Mouse (Mus musculus): ENCODE data around the gene Acss1.

Gene Acss1

DNA sequence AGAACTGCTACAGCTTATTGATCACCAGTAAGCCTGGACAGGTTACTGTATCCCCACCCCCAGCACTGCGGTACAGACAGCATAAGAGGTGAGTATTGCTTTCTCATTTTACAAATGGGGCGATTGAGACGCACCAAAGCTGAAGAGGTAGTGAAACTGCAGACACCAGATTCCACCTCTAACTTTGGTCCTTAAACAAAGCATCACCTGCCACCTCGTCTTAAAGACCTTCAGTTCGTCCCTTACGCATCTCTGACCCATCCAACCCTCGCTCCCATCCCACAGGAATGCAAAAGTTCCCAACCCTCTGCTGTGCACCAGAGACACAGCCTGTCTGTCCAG, 1.6 kb downstream of the Acss1 start:
- no peak for DNase-seq (ENCODE audit: low spot score in 2 of 2)

DNA sequence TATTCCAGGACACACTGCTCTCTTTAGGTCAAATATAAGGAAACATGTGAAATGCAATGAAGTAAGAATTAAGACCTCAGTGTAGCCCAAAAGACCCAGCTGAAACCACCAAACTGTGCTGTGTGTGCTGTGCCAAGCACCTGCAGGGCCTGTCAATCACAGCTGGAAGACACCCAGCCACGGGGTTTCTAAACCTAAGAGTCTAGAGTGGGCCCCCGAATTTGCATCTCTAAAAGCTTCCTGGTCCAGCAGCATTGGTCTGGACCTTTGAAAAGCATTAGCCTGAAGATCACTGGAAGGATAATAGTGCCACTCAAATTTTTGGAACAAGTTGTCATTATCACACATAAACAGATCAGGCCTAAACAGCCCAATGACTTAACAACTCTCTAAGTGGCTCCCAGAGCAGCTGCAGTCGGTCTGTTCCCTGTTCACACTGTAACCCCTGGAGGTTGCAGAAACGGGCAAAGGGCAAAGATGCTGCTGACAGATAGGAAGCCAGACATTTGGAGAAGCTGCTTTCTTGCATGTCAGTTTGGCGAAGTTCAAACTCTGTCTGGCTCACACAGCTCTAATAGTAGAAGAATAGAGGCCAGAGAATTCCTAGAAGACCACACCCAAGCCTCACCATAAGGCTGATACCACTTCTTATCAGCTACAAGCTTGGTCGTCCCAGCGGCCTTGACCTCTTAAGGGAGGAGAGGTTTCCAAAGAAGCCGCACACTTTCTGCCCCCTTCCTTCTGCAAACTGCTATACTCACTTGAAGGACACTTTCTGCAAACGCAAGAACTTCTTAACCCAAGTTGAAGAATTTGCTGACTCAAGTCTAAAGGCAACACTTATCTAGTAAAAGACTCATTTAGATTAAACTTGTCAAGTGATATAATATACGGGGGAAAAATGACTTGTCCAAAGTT, 2.5 kb downstream of the Acss1 start:
- DNase-seq (ENCODE audit: low spot score in 2 of 2), result no peak

DNA sequence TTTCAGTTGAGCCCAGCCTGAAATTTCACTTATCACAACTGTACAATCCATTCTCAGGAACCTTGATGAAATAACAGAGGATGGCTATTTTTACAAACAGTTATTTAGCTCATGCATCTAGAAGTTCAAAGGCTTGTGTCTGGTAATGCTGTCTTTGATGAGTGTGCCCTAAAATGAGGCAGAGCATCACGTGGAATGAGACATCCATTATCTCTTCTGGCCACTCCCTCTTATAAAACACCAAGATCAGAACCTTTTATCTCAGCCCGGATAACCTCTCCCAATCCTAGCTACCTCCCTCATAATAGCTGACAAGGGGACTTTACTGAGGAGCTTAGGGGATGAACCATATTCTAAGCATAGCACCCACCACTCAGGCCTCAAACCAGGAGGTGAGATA, 3.3 kb downstream of the Acss1 start:
- DNase-seq (ENCODE audit: low spot score in 2 of 2), result no peak

DNA sequence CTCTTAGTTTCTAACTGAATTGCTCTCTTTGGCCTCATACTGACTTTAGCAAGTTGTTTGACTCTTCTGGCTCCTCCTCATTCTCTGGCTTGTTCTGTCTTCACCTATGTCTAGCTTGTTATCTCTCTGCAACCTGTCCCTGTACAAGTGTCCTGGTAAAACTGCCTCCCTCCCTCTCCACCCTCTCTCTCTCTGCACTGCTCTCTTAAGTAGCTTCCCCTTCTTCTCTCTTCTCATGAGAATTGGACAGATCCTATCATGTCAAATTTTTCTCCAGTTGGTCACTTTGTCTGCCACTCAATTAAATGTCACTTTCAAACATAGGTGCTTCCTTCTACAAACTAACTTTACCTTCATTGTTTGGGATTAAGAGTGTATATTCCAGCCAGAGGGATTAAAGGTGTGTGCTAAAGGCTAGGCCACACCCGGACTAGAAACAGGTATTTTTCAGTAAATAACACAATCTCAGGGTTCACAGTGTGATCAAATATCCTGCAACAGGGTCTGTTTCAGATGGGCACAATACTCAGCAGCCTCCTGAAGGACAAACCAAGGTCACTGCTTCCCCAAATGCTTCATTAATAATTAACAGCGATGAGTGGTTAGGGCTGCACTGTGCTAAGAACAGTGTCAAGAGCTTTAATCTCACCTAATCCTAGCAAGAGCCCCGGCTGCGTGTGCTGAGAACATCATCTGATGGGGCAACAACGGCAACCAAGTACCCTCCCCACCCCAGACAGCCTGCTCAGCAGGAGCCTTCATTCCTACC, 4.0 kb downstream of the Acss1 start:
- no peak for DNase-seq (ENCODE audit: low spot score in 2 of 2)

DNA sequence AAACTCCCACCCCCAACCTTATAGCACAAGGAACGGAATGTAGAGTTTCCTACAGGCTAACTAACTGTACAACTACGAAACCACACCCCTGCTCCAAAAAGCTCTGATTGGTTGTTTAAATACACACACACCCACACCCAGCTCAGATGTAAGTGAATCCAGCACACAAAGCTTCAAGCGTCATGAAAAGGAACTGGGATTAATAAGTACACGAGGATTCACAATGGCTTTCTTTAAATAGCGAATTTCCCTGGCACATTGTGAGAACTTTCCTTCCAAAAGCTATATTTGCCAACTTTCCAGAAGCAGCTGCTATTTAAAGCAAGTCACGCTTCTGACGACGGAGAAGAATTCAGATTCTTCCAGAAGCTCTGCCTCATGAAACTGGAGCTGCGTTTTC, 5.0 kb downstream of the Acss1 start:
- DNase-seq (ENCODE audit: low spot score in 2 of 2), result no peak

DNA sequence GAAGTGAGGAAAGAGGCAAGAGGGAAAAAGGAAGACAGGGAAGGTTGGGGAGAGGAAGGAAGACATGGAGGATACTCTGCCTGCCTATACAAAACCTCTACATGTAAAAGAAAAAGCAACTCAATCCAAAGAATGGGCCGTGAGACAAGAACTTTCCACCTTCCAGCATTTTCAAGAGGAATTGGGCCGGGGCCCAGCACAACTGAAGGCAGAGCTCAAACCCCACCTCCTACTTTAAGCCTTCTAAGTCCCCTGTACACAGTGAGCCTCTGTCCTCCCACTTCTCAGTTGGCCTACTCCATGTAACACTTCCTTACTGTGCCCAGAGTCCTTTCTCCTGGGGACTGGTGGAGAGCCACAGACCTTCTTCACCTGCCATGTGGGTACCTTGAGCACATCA, 6.3 kb downstream of the Acss1 start:
- no peak for DNase-seq (ENCODE audit: low spot score in 2 of 2)

DNA sequence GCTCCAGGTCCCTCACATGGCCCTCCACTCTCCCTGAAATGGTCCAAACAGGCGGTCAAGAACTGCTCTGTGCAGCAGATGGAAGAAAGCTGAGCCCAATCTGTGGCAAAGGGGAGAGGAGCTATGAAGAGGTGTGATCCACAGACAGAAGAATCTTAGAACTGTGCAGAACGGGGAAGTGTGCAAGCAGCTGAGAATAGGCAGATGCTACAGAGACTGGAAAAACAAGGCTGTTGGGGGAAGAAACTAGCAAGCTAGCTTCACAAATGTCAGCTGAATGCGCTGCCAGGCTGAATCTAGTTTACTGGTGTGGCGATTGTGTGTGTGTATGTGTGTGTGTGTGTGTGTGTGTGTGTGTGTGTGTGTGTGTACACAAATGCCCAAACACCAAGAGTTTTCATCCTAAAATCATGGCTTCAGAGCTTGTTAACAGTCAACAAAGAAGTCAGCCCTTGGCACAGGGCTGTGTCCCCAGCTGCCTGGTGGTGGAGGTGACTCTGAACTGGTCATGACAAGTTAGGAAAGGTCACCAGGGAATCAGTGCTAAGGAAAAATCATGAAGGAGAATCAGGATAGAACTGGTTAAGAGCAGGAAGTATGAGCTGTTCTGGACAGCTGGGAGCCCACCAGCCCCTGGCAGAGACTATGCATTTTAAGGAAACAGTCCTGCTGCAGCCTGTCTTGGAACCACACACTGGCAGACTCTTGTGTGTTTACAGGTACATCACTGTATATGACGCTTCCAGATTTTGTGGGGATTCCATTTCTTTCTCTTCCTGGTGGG, 7.4 kb downstream of the Acss1 start:
- DNase-seq (ENCODE audit: low spot score in 2 of 2), result no peak

DNA sequence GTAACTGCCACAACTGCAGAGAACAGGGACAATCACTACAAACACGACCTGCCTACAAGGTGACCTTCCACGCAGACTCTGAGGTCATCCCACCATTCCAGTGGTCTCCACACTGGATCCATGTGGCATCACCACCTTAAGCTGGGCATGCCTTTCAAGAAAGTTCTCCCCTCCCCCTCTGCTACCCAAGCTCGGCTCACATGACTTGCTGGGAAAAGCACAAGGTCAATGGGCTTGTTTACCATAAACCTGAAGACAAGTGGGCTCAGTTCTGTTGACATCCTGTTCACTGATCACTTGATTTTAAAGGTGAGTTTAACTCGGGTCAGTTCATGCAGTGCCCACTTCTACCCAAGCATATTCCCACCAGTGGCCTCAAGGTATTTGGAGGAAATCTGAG, 8.3 kb downstream of the Acss1 start:
- DNase-seq (ENCODE audit: low spot score in 2 of 2), result no peak

DNA sequence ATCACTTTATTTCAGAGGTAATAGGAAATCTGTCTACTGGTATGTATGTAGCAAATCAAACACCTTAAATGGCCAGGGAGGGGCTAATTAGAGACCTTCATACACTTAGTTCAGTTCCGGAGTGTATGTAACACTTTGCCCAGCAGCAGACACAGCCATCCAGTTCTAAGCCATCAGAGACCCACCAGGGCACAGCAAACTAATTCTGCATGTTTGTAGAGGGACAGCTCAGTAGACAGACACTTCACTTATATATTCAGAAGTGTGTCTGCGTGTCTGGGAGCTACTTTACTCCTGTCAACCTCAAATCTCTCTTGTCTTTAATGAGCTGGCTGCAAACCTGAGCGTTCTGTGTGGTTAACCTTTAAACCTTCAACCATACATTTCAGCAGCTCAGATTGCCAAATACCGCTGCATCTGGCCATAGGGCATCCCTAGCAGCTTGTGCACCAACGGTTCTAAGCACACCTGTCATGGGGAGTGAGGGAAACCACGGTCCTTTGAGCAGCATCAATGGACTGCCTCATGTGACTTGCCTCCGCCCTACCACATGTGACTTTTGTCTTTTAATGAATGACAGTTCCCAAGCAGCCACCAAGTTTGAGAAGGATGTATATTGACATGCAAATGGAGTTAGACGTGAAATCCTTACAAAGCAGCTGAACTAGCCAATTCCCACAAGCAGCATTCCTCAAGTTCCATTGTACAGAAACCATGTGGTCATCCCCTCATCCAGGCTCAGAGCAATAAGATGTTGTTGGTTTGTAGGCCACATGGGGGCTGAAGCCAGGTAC, 11.1 kb downstream of the Acss1 start:
- no peak for DNase-seq (ENCODE audit: low spot score in 2 of 2)

DNA sequence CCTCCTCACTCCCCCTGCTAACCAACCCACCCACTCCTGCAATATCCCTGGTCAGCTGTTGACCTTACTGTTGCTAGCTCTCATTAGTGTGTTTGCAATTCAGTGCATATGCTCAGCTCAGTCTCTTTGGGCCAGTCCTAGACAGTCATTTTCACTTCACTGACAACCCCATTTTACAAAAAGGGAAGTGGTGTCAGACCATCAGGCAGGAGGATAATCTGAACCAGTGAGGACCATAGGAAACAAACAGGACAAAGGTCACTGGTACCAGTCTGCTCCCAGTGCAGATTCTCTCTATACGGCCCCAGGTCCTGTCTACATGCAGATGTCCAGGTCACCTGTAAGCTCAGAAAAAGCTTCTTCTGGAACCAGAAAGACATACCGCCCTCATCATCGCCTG, 12.2 kb downstream of the Acss1 start:
- no peak for DNase-seq (ENCODE audit: low spot score in 2 of 2)

DNA sequence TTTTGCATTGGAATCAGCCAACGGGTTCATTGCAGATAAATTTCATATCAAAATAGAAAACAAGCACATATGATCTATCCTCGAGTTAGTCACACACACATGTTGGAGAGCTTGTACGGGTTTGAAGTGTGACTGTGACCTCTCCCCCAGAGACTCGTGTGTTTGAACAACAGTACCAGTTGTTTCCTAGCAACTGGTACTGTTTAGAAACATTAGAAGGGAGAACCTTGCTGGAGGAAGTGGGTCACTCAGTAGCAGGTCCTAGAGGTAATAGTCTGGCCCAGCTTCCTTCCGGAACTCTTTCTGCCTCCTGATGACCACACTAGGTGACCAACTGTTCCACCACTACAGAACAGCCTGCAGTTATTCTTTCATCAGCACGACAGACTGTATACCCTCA, 13.0 kb downstream of the Acss1 start:
- DNase-seq (ENCODE audit: low spot score in 2 of 2), result no peak

DNA sequence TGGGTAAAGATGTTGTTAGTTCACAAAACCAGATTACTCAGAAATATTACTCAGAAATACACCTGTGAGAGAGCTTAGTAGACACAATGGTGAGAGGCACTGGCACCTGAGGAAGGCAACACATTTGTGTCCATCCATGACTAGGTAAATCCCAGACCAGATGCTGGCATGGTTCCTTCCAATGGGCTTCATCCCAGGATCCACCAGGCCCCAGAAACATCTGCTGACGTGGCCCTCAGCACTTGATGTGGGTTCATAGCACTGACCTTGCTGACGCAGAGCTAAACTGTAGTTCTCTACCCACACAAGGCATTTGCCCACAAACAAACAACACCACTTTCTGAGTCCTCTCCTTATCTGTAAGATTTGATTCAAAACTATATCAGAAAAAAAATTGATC, 13.5 kb downstream of the Acss1 start:
- DNase-seq (ENCODE audit: low spot score in 2 of 2), result no peak

DNA sequence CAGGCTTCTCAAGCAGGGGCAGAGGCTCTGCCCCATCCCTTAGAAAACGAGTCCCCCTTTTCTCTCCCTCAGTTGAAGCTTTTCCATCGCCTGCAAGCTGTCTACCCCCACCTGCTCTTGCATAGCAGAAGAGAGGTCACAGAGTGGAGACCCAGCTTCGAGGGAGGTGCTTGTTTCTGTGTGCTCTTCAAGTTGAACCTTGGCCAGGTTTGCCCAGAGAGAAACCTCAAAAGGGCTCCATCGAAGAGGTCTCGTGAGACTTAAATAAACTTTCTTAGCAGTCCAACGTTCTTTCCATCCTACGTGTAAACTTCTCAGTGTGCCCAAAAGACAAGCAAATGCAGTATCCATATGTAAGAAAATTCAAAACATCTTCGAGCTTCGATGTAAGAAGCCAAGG, 16.9 kb downstream of the Acss1 start:
- DNase-seq (ENCODE audit: low spot score in 2 of 2), result no peak

DNA sequence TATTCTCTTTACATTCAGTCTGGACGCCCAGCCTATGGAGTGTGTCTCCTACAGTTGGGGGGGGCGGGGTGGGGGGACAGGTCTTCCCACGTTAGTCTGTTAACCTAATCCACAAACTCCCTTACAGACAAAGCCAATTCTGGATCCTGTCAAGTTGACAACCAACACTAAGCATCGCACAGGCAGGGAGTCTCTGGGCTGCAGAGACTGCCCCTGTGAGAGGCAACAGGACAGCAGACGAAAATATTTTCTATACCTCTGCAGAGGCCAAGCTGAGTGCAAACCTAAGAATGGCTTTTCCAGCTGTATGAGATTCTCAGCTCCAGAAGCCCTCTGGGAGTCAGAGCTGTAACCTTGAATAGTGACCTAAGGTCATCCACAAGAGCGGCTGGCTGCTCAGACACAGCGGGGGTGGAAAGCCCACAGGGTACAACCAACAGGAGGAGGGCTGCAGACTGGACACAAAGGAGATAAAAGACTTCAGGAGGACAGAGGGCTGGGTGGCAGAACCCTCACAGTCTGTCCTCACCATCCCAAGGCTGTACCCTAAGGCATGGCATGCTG, 17.7 kb downstream of the Acss1 start:
- DNase-seq (ENCODE audit: low spot score in 2 of 2), result no peak

DNA sequence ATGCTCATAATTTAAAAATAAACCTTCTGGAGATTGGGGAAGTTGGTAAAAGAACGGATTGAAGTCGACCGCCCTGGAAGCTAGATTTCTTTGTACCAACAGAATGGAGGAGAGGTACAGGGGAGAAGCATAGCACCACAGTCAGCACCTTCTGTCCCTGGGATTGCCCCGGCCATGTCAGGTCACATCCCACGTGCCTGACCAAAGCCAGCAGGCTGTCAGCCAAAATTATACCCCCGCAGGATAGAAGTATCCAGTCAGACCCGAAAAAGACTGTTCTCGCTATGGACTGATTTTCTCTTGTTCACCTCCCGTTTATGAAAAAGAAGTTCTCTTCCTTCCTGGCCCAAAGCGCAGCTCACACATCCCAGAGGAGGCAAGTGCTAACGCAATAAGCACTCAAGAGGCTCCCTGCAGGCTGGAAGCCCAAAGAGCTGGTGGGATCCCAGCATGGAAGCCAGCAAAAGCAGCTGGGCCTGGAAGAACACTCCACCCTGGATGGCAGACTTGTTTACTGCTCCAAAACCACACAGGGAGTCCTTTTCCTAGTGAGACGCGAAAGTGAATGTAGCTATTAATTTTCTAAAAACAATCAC, 19.9 kb downstream of the Acss1 start:
- DNase-seq (ENCODE audit: low spot score in 2 of 2), result no peak

DNA sequence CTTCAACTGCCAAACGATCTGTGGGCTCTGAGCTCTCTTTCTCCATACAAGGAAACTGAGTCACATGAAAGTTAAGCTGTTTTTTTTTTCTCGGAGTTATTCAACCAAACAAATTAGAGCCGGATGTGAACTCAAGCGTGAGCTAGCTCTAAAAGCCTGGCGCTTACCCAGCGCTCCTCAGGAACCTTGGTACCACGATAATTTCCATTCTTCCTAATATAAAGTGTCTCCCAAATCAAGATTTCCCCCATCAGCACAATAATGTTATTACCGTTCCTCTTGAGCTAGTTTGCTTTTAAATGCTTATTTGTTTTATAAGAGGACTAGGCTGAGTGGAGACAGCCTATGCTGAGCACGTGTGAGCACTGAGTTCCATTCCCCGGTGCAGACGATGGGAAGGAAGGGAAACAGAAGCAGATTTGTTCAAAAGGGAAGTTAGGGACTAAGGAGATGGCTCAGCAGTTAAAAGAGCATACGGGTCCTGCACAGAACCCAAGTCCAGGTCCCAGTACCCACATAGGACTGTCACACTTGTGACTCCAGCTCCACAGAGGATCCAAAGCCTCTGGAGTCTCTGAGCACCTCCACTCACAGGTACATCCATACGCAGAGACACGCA, 20.5 kb downstream of the Acss1 start:
- no peak for DNase-seq (ENCODE audit: low spot score in 2 of 2)

DNA sequence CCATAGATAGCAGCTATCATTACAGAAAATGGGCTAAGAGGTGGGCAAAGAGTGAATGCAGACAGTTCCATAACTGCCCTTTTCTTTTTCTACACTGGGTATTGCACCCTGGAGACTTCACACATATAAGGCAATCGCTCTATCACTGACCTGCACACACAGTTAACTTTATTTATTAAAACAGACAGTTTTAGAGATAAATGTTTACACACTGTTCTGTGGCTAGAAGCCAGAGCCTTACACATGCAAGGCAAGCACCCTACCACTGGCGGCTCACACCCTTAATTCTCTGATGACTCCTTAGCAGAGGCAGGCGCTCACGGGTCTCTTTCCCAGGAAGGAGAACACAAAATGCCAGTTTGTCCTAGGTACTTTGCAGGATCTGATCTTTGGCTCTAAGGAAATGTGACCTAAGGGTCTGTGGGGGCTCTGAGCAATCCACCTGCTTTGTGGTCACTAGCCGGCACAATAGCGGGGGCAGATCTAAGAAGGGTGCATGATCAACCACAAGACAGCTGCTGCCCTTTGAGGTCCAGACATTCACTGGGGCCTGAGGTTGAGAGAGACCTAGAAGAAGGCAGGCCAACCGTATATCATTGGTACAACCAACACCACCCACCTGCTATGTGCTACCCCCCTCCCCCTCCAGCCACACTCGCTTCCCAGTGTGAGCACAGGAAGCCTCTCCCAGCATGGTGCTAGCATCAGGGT, 21.7 kb downstream of the Acss1 start:
- DNase-seq (ENCODE audit: low spot score in 2 of 2), result no peak

DNA sequence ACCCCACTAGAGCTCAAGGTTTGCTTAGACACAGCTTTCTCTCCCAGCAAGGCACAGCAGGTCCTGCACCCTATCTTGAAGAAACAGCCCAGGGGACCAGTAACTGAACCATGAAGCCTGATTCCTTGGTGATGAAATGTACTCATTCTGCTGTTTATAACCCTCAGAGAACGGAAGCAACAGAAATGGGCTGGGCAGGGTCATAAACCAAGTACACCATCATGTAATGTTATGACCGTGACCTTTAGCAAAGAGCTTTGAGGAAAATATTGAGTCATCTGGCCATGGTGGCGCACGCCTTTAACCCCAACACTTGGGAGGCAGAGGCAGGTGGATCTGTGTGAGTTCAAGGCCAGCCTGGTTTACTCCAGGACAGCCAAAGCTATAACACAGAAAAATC, 23.1 kb downstream of the Acss1 start:
- no peak for DNase-seq (ENCODE audit: low spot score in 2 of 2)

DNA sequence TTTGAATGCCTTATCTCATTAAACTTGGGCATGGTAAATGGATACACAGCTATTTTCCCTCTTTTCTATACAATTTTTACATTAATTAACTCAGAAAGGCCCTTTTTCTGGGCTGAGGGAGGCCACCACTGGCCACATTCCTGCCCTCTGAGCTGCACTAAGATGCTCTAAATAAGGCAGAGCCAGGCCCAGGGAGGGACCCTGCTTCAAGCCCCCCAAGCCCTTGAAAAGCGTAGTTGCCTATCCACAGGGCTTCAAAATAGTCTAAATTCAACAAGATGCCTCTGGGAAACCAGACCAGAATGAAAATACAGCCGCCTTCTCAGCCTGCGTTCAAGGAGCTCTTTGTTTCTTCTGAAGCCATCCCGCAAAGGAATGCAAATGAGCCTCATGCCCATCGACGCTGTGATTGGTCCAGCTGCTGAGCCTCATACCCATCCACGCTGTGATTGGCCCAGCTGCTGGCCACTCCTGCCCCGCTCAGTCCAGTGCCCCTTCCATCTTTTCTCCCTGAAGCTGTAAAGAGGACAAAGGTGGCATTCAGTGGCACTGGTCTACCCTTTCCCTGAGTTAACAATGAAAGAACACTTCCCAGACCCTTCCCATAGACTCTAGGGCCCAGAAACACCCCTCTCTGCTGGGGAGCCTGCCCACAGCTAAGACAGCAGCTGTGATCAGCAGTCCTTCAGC, 24.4 kb downstream of the Acss1 start:
- no peak for DNase-seq (ENCODE audit: low spot score in 2 of 2)
